Comparison of ENCODE assay signal across 8 mouse cellular contexts in the genomic region with DNA sequence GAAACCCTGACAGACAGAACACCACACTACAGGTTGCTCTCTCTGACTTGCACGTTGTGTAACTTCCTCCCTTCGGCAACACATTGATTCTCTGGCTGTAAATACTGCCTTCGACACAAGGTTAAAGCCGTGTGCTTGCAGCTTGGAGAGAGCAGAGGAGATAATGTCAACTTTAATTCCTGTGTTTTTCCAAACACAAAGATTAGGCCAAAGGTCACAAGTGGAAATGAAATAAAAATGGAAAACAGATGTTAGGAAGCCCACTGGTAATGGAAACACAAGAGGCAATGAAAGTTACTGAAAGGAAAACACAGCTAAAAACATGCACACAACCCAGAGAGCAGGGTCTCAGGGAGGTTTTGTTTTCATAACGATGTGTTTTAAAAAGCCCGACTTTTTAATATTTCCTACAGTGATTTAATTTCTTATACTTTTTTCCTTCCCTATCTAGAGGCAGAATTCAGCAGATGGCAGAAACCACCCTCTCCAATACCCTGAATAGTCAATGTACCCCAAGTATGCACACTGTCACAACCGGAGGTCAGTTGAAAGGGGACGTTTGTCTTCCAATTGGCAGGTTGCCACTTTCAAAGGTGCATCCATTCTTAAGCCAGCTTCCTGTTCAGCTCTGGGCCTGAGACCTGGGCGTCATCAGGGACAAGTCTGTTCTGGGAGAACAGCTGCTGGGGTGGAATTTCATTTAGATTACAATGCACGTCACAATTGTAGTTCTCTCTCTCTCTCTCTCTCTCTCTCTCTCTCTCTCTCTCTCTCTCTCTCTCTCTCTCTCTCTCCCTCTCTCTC.
DNase-seq lines count a peak whose midpoint lies in the region; ATAC-seq and TF ChIP-seq lines count a peak whose summit lies in the region.

No protein-coding gene starts in this region.

- no peaks in the 10 kb centered on the region for H3K27me3 ChIP-seq in lung, embryonic 16.5 days (ENCODE audit: control insufficient read depth, insufficient read depth, low read depth, low read length)
- H3K27me3 ChIP-seq in embryonic facial prominence, embryonic 15.5 days, result no peaks in the 10 kb centered on the region
- no peaks in the 10 kb centered on the region for H3K27me3 ChIP-seq in intestine, embryonic 16.5 days (replicated peaks; ENCODE audit: control insufficient read depth, insufficient read depth, low read length)
- H3K27me3 ChIP-seq in cerebellum, adult 2 months (ENCODE audit: control insufficient read depth, insufficient read depth, low read length), result no peaks in the 10 kb centered on the region

- TF ChIP-seq POLR2A in cerebellum, adult 2 months (IDR thresholded peaks at IDR 0.05; ENCODE audit: borderline replicate concordance, insufficient read depth, low read length), result no peak

- no peak for TF ChIP-seq CTCF in cerebellum, adult 2 months (IDR thresholded peaks at IDR 0.05; ENCODE audit: borderline replicate concordance, insufficient read depth, low read depth, low read length)

- H3K4me3 ChIP-seq in lung, embryonic 16.5 days (ENCODE audit: low read length), result no peak overlapping the region
- H3K4me3 ChIP-seq in embryonic facial prominence, embryonic 15.5 days (replicated peaks), result no peak overlapping the region
- no peak overlapping the region for H3K4me3 ChIP-seq in intestine, embryonic 16.5 days (ENCODE audit: low read length)
- H3K4me3 ChIP-seq in cerebellum, adult 2 months (replicated peaks; ENCODE audit: insufficient read depth, low read depth, low read length), result no peak overlapping the region

- H3K27ac ChIP-seq in lung, embryonic 16.5 days (ENCODE audit: low read length), result peak overlapping the region; percentile 57
- H3K27ac ChIP-seq in embryonic facial prominence, embryonic 15.5 days (replicated peaks), result peak overlapping the region; percentile 65
- H3K27ac ChIP-seq in intestine, embryonic 16.5 days (ENCODE audit: low read length), result peak overlapping the region; percentile 8; the same call in 1 of the 2 replicates
- H3K27ac ChIP-seq in cerebellum, adult 2 months (ENCODE audit: insufficient read depth, low read length), result no peak overlapping the region

- H3K9ac ChIP-seq in lung, embryonic 16.5 days (ENCODE audit: low read length), result no peak overlapping the region
- H3K9ac ChIP-seq in embryonic facial prominence, embryonic 15.5 days, result no peak overlapping the region
- H3K9ac ChIP-seq in intestine, embryonic 16.5 days (ENCODE audit: low read depth, low read length), result no peak overlapping the region

- H3K4me2 ChIP-seq in lung, embryonic 16.5 days (ENCODE audit: low read depth, low read length), result no peak overlapping the region
- H3K4me2 ChIP-seq in embryonic facial prominence, embryonic 15.5 days (replicated peaks), result no peak overlapping the region
- no peak overlapping the region for H3K4me2 ChIP-seq in intestine, embryonic 16.5 days (ENCODE audit: low read depth, low read length)

- peak; percentile 32 for ATAC-seq in lung, embryonic 16.5 days (ENCODE audit: low read depth)
- no peak for ATAC-seq in embryonic facial prominence, embryonic 15.5 days (ENCODE audit: insufficient number of reproducible peaks, low FRiP score, low TSS enrichment, low read depth)
- peak; percentile 34; the same call in 1 of the 2 replicates for ATAC-seq in intestine, embryonic 16.5 days
- ATAC-seq in monocyte, adult 5-6 weeks (replicated peaks; ENCODE audit: insufficient number of reproducible peaks, low FRiP score, low TSS enrichment, poor library complexity, severe bottlenecking), result no peak

- H3K4me1 ChIP-seq in lung, embryonic 16.5 days (replicated peaks; ENCODE audit: control insufficient read depth, insufficient read depth, low read length), result peaks cover 35% of the 10 kb centered on the region
- peaks cover 39% of the 10 kb centered on the region for H3K4me1 ChIP-seq in embryonic facial prominence, embryonic 15.5 days
- peaks cover 36% of the 10 kb centered on the region for H3K4me1 ChIP-seq in intestine, embryonic 16.5 days (ENCODE audit: control insufficient read depth, insufficient read depth, low read length)
- peaks cover 4% of the 10 kb centered on the region for H3K4me1 ChIP-seq in cerebellum, adult 2 months (ENCODE audit: control insufficient read depth, insufficient read depth, low read length)

- H3K9me3 ChIP-seq in lung, embryonic 16.5 days (ENCODE audit: control insufficient read depth, low read length), result no peaks in the 10 kb centered on the region
- no peaks in the 10 kb centered on the region for H3K9me3 ChIP-seq in embryonic facial prominence, embryonic 15.5 days (replicated peaks)
- no peaks in the 10 kb centered on the region for H3K9me3 ChIP-seq in intestine, embryonic 16.5 days (ENCODE audit: control insufficient read depth, low read length)

- DNase-seq in lung, postnatal 25 days (ENCODE audit: low spot score), result no peak
- peak; percentile 46 to 63 for DNase-seq in lung, postnatal 4 days
- no peak for DNase-seq in cerebellum, adult 2 months
- no peak for DNase-seq in thymus, postnatal 36 days

- no peaks in the 10 kb centered on the region for H3K36me3 ChIP-seq in lung, embryonic 16.5 days (ENCODE audit: control insufficient read depth, insufficient read depth, low read length)
- no peaks in the 10 kb centered on the region for H3K36me3 ChIP-seq in embryonic facial prominence, embryonic 15.5 days
- no peaks in the 10 kb centered on the region for H3K36me3 ChIP-seq in intestine, embryonic 16.5 days (ENCODE audit: control insufficient read depth, insufficient read depth, low read length)

- WGBS in lung, embryonic 16.5 days, result 17% methylated on average over 10 of the region's 10 CpGs
- 18% methylated on average over 10 of the region's 10 CpGs for WGBS in embryonic facial prominence, embryonic 15.5 days
- 25% methylated on average over 10 of the region's 10 CpGs for WGBS in intestine, embryonic 16.5 days
- 68% methylated on average over 10 of the region's 10 CpGs for WGBS in cerebellum, adult 2 months

Comparison
In these comparisons a context has a peak if more than half of its experiments do, and no peak if none do; other contexts are left out.
1. DNase-seq: peak in lung, postnatal 4 days (2 of 2); none in lung, postnatal 25 days (single experiment), cerebellum, adult 2 months (0 of 2) and thymus, postnatal 36 days (0 of 2).
2. ATAC-seq: peak in lung, embryonic 16.5 days (single experiment) and intestine, embryonic 16.5 days (single experiment); none in embryonic facial prominence, embryonic 15.5 days (single experiment) and monocyte, adult 5-6 weeks (single experiment).